Mouse (Mus musculus) midbrain, embryonic 10.5 days (tissue): ENCODE data around the gene Cecr2. TPM values are rescaled to one million over a fixed set of nuclear protein-coding genes. Genes with fewer than 3 reads are reported as not detected.
"Not testable (repeated sequence)": the region's sequence is repeated elsewhere in the genome, so short reads cannot be mapped to it uniquely, and the experiment has no call there.

Experiments used
- DNase-seq: peaks from one replicate; pipeline ENCODE4 v3.0.0-alpha.2; 2017; ENCODE audit warnings: low spot score
- H3K27ac ChIP-seq: fragments of 300-500 bp; sonication (generic); replicated peaks from 2 replicates; pipeline ENCODE4 v1.5.1; 2016; ENCODE audit warnings: mild to moderate bottlenecking
- H3K27me3 ChIP-seq: fragments of 300-500 bp; sonication (generic); 2 replicates; pipeline ENCODE4 v1.6.1; 2016; ENCODE audit warnings: low read depth, mild to moderate bottlenecking; ENCODE audit not compliant: poor library complexity, severe bottlenecking
- H3K36me3 ChIP-seq: fragments of 300-500 bp; sonication (generic); 2 replicates; pipeline ENCODE4 v1.6.1; 2016; ENCODE audit warnings: mild to moderate bottlenecking, moderate library complexity
- H3K4me1 ChIP-seq: fragments of 300-500 bp; sonication (generic); 2 replicates; pipeline ENCODE4 v1.6.1; 2016
- H3K4me3 ChIP-seq: fragments of 300-500 bp; sonication (generic); 2 replicates; pipeline ENCODE4 v1.5.1; 2016; ENCODE audit warnings: mild to moderate bottlenecking, moderate library complexity
- H3K9me3 ChIP-seq: fragments of 300-500 bp; sonication (generic); replicated peaks from 2 replicates; pipeline ENCODE4 v1.6.1; 2016; ENCODE audit warnings: mild to moderate bottlenecking
- WGBS: fragments of 180-500 bp; shearing (Covaris S2); methylation state at CpG from one replicate; pipeline ENCODE4 v1.1.7; 2016; 5-methylcytosine and 5-hydroxymethylcytosine counted together
- polyA plus RNA-seq: library from polyadenylated mRNA; unstranded; fragments of >200 nt; fragmentation: Nextera tagmentation; extraction: Ambion mirVana; gene quantifications from 2 replicates; pipeline ENCODE4 v1.2.1, GENCODE M21; 2016

The Cecr2 gene
- polyA plus RNA-seq, 1 experiment from 2014 or later = 14.6 TPM

GRCm38 (mm10) chr6:120644346-120645299, 21.5 kb upstream of the Cecr2 start:
- DNase-seq = no peak
- H3K36me3 ChIP-seq = no peaks in the 10 kb centered on the region
- no peaks in the 10 kb centered on the region for H3K9me3 ChIP-seq
- peaks cover 8% of the 10 kb centered on the region for H3K4me1 ChIP-seq
- WGBS = 51% methylated on average over 23 of the region's 23 CpGs
- H3K27ac ChIP-seq = 0 out of 2 replicates have a peak overlapping the region, but pooled peaks have one; percentile 19
- no peaks in the 10 kb centered on the region for H3K27me3 ChIP-seq
- H3K4me3 ChIP-seq = no peak overlapping the region

GRCm38 (mm10) chr6:120647246-120648028, 18.7 kb upstream of the Cecr2 start:
- not testable (repeated sequence) for H3K4me3 ChIP-seq, DNase-seq, H3K27me3 ChIP-seq, H3K36me3 ChIP-seq, H3K27ac ChIP-seq, H3K9me3 ChIP-seq
- 90% methylated on average over 3 of the region's 4 CpGs for WGBS
- peaks cover 12% of the 10 kb centered on the region for H3K4me1 ChIP-seq

GRCm38 (mm10) chr6:120648205-120648604, 18.0 kb upstream of the Cecr2 start:
- Histone ChIP-seq H3K27ac (no peak overlapping the region), H3K9me3 (no peaks in the 10 kb centered on the region), H3K27me3 (no peaks in the 10 kb centered on the region), H3K36me3 (no peaks in the 10 kb centered on the region), H3K4me3 (no peak overlapping the region), H3K4me1 (peaks cover 20% of the 10 kb centered on the region)
- 79% methylated on average over 5 of the region's 5 CpGs for WGBS
- DNase-seq = no peak

- no peak overlapping the region for H3K4me3 ChIP-seq
- no peaks in the 10 kb centered on the region for H3K36me3 ChIP-seq
- no peaks in the 10 kb centered on the region for H3K9me3 ChIP-seq
- H3K4me1 ChIP-seq = peaks cover 13% of the 10 kb centered on the region
- peak; percentile 51 for DNase-seq
- H3K27ac ChIP-seq = peak overlapping the region; percentile 2; the same call in 1 of the 2 replicates
- no peaks in the 10 kb centered on the region for H3K27me3 ChIP-seq
- WGBS = 10% methylated on average over 7 of the region's 7 CpGs
These were observed 13.5 kb upstream of the Cecr2 start for GRCm38 (mm10) chr6:120652666-120653065.

GRCm38 (mm10) chr6:120655702-120656101, 10.5 kb upstream of the Cecr2 start:
- H3K27me3 ChIP-seq = no peaks in the 10 kb centered on the region
- H3K9me3 ChIP-seq = no peaks in the 10 kb centered on the region
- H3K36me3 ChIP-seq = no peaks in the 10 kb centered on the region
- H3K4me1 ChIP-seq = peaks cover 13% of the 10 kb centered on the region
- no peak overlapping the region for H3K27ac ChIP-seq
- H3K4me3 ChIP-seq = no peak overlapping the region
- DNase-seq = no peak
- WGBS = 85% methylated on average over 3 of the region's 3 CpGs

GRCm38 (mm10) chr6:120658848-120659247, 7.3 kb upstream of the Cecr2 start:
- Histone ChIP-seq H3K4me3 (no peak overlapping the region), H3K4me1 (peaks cover 1% of the 10 kb centered on the region; the same call in 1 of the 2 replicates), H3K27ac (no peak overlapping the region), H3K36me3 (no peaks in the 10 kb centered on the region), H3K9me3 (no peaks in the 10 kb centered on the region), H3K27me3 (peaks cover 2% of the 10 kb centered on the region; the same call in 1 of the 2 replicates)
- 75% methylated on average over 7 of the region's 7 CpGs for WGBS
- no peak for DNase-seq

DNA sequence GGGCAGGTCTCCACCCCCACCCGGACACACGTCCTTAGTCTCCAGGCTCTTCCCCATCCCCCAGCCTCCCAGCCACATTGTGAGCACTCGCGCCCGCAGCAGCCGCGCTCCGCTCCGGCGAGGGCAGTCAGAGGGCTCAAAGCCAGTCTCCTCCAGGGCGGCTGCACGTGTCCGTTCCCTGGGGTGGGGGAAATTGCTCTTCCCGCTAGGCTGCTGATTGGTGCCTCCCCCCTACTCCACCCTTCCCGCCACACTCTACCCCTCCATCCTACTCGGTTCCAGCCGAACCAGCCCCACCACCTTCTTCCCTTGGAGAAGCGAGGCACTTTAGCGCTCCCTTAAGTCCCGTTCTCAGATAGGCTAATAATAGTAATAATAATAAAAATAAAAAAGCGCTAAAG, 754 bp upstream of the Cecr2 start:
- peaks cover 7% of the 10 kb centered on the region; the same call in 1 of the 2 replicates for H3K27me3 ChIP-seq
- peak overlapping the region; percentile 94 for H3K4me3 ChIP-seq
- no peaks in the 10 kb centered on the region for H3K36me3 ChIP-seq
- peak; percentile 89 for DNase-seq
- under 1% methylated on average over 21 of the region's 21 CpGs for WGBS
- H3K27ac ChIP-seq = peak overlapping the region; percentile 99
- no peaks in the 10 kb centered on the region for H3K9me3 ChIP-seq
- peaks cover 34% of the 10 kb centered on the region for H3K4me1 ChIP-seq

GRCm38 (mm10) chr6:120666761-120667421, 722 bp downstream of the Cecr2 start:
- Histone ChIP-seq H3K4me1 (peaks cover 40% of the 10 kb centered on the region), H3K27me3 (peaks cover 7% of the 10 kb centered on the region; the same call in 1 of the 2 replicates), H3K27ac (peak overlapping the region; percentile 99), H3K4me3 (peak overlapping the region; percentile 94), H3K9me3 (no peaks in the 10 kb centered on the region), H3K36me3 (no peaks in the 10 kb centered on the region)
- WGBS = under 1% methylated on average over 87 of the region's 87 CpGs
- peak; percentile 81 for DNase-seq

DNA sequence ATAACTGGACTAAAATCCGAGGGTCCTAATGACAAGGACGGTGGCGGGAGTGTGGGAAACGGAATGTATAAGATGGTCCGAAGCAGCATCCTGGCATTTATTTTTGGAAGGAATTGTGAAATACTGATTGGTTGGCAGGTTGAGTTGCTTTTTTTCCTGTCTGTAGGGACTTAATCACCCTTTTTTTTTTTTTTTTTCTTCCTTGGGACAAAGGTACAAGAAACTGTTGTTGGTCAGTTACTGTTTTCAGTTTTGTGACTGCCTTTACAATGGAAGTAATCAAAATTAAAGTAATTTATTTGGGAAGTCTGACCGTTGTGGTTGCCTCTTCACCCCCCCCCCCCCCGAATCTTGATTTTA, 1.2 kb downstream of the Cecr2 start:
- WGBS = 0% methylated on average over 7 of the region's 7 CpGs
- H3K27me3 ChIP-seq = peaks cover 7% of the 10 kb centered on the region; the same call in 1 of the 2 replicates

GRCm38 (mm10) chr6:120667911-120668310, 1.7 kb downstream of the Cecr2 start:
- no peaks in the 10 kb centered on the region for H3K36me3 ChIP-seq
- H3K9me3 ChIP-seq = no peaks in the 10 kb centered on the region
- WGBS = 19% methylated on average over 7 of the region's 7 CpGs
- H3K27ac ChIP-seq = peak overlapping the region; percentile 99
- H3K4me3 ChIP-seq = peak overlapping the region; percentile 94
- no peak for DNase-seq
- peaks cover 40% of the 10 kb centered on the region for H3K4me1 ChIP-seq
- peaks cover 7% of the 10 kb centered on the region; the same call in 1 of the 2 replicates for H3K27me3 ChIP-seq

More for the DNA sequence above, 1.2 kb downstream of the Cecr2 start:
- Histone ChIP-seq H3K4me1 (peaks cover 40% of the 10 kb centered on the region), H3K9me3 (no peaks in the 10 kb centered on the region), H3K36me3 (no peaks in the 10 kb centered on the region), H3K4me3 (peak overlapping the region; percentile 94), H3K27ac (peak overlapping the region; percentile 99)
- DNase-seq = no peak

DNA sequence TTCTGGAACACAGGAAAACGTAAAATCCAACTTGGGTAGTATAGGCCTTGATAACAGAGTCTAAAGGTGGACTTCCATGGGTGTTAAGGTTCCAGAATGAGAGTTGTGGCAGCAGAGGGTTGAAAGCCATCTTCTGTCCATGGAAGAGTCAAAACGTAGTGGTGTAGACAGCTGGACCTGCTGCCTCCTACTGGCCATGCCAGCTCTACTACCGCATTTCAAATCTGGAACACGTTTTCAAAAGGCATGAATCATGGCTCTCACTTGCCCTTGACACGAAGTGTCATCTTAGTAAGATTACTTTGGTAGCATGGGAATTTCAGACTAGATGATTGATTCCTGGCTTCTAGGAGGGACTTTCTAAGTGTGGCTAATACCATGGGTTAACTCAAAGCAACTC, 8.0 kb downstream of the Cecr2 start:
- Histone ChIP-seq H3K4me3 (no peak overlapping the region), H3K9me3 (no peaks in the 10 kb centered on the region; the same call in 1 of the 2 replicates), H3K27me3 (no peaks in the 10 kb centered on the region), H3K36me3 (peaks cover 9% of the 10 kb centered on the region), H3K27ac (no peak overlapping the region), H3K4me1 (peaks cover 20% of the 10 kb centered on the region)
- WGBS = 82% methylated on average over 5 of the region's 5 CpGs
- DNase-seq = no peak

DNA sequence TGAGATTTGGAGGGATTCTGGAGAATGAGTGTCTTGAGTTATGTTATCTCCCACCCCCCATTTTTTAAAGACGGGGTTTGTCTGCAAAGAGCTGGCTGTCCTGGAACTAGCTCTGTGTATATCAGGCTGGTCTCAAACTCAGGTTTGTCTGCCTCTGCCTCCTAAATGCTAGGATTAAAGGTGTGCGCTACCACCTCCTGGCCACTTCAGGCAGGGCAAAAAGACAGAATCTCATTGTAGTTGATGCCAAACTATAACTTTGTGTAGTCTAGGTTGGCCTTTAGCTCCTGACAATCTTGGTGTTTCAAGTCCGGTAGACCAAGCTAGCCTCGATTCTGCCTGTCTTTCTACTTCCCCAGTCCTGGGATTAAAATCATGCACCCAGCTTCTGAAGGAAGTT, 8.7 kb downstream of the Cecr2 start:
- no peaks in the 10 kb centered on the region for H3K27me3 ChIP-seq

More for the DNA sequence above, 8.7 kb downstream of the Cecr2 start:
- H3K36me3 ChIP-seq = peaks cover 9% of the 10 kb centered on the region
- DNase-seq = no peak
- no peak overlapping the region for H3K4me3 ChIP-seq
- WGBS = 92% methylated on average over 4 of the region's 4 CpGs
- no peak overlapping the region for H3K27ac ChIP-seq
- H3K4me1 ChIP-seq = peaks cover 20% of the 10 kb centered on the region
- H3K9me3 ChIP-seq = no peaks in the 10 kb centered on the region; the same call in 1 of the 2 replicates
